Mouse (Mus musculus) limb, embryonic 11.5 days (tissue): ENCODE results near the gene Scaf1. TPM values are rescaled to one million over a fixed set of nuclear protein-coding genes. Genes with fewer than 3 reads are reported as not detected.

ENCODE experiments used
- ATAC-seq: fragments of 200-750 bp; cut with Nextera tagmentation; 2 replicates; pipeline ENCODE4 v1.8.0; 2017; ENCODE audit warnings: low read depth; ENCODE audit not compliant: insufficient number of reproducible peaks, low FRiP score, low TSS enrichment
- DNase-seq: peaks from one replicate; pipeline ENCODE4 v3.0.0-alpha.2; 2015; ENCODE audit warnings: low spot score
- H3K27ac ChIP-seq: fragments of 300-500 bp; sonication (generic); replicated peaks from 2 replicates; pipeline ENCODE4 v1.5.1; 2014; ENCODE audit warnings: low read depth, mild to moderate bottlenecking, low read length
- H3K27me3 ChIP-seq: fragments of 300-500 bp; sonication (generic); 2 replicates; pipeline ENCODE4 v1.6.1; 2014; ENCODE audit warnings: mild to moderate bottlenecking, low read length, mixed read lengths; ENCODE audit not compliant: control insufficient read depth, insufficient read depth
- H3K36me3 ChIP-seq: fragments of 300-500 bp; sonication (generic); 2 replicates; pipeline ENCODE4 v1.6.1; 2014; ENCODE audit warnings: mild to moderate bottlenecking, low read length, moderate library complexity, mixed read lengths; ENCODE audit not compliant: control insufficient read depth, insufficient read depth
- H3K4me1 ChIP-seq: fragments of 300-500 bp; sonication (generic); 2 replicates; pipeline ENCODE4 v1.6.1; 2014; ENCODE audit warnings: low read length, mixed read lengths; ENCODE audit not compliant: control insufficient read depth, insufficient read depth
- H3K4me2 ChIP-seq: fragments of 300-500 bp; sonication (generic); 2 replicates; pipeline ENCODE4 v1.6.1; 2014; ENCODE audit warnings: low read depth, mild to moderate bottlenecking, moderate library complexity; ENCODE audit not compliant: severe bottlenecking
- H3K4me3 ChIP-seq: fragments of 300-500 bp; sonication (generic); 2 replicates; pipeline ENCODE4 v1.5.1; 2014; ENCODE audit warnings: low read depth, low read length
- H3K9ac ChIP-seq: fragments of 300-500 bp; sonication (generic); 2 replicates; pipeline ENCODE4 v1.6.1; 2014; ENCODE audit warnings: mild to moderate bottlenecking, low read length
- H3K9me3 ChIP-seq: fragments of 300-500 bp; sonication (generic); 2 replicates; pipeline ENCODE4 v1.6.1; 2016; ENCODE audit warnings: low read length; ENCODE audit not compliant: control insufficient read depth
- WGBS: fragments of 180-500 bp; shearing (Covaris S2); extraction: QIAGEN DNeasy Blood & Tissue Kit; methylation state at CpG from one replicate; pipeline ENCODE4 v1.1.7; 2014; 5-methylcytosine and 5-hydroxymethylcytosine counted together
- polyA plus RNA-seq: library from polyadenylated mRNA; unstranded; fragments of >200 nt; fragmentation: Nextera tagmentation; extraction: Ambion mirVana; gene quantifications from 2 replicates; pipeline ENCODE4 v1.2.1, GENCODE M21; 2014

Gene Scaf1
- polyA plus RNA-seq, 1 experiment from 2014 or later = 52.0 TPM

- no peak for ATAC-seq
- Histone ChIP-seq H3K4me2 (no peak overlapping the region), H3K36me3 (peaks cover 59% of the 10 kb centered on the region), H3K9me3 (no peaks in the 10 kb centered on the region), H3K9ac (no peak overlapping the region), H3K4me3 (no peak overlapping the region), H3K27ac (0 out of 2 replicates have a peak overlapping the region, but pooled peaks have one; percentile 21), H3K27me3 (no peaks in the 10 kb centered on the region), H3K4me1 (peaks cover 9% of the 10 kb centered on the region)
- 96% methylated on average over 38 of the region's 38 CpGs for WGBS
- DNase-seq = no peak
These were observed 32.1 kb upstream of the Scaf1 start for GRCm38 (mm10) chr7:45048001-45048890.

- Histone ChIP-seq H3K36me3 (peaks cover 66% of the 10 kb centered on the region), H3K4me1 (peaks cover 9% of the 10 kb centered on the region), H3K27ac (no peak overlapping the region), H3K4me3 (no peak overlapping the region), H3K27me3 (no peaks in the 10 kb centered on the region), H3K4me2 (no peak overlapping the region), H3K9ac (no peak overlapping the region), H3K9me3 (no peaks in the 10 kb centered on the region)
- DNase-seq (no peak), ATAC-seq (no peak)
- 96% methylated on average over 14 of the region's 14 CpGs for WGBS
These were observed 31.3 kb upstream of the Scaf1 start for GRCm38 (mm10) chr7:45047491-45047890.

GRCm38 (mm10) chr7:45046853-45047350 lies 30.7 kb upstream of the Scaf1 start:
- ATAC-seq = no peak
- H3K9ac ChIP-seq = no peak overlapping the region
- no peak overlapping the region for H3K27ac ChIP-seq
- H3K4me3 ChIP-seq = no peak overlapping the region
- no peak for DNase-seq
- H3K36me3 ChIP-seq = peaks cover 66% of the 10 kb centered on the region
- H3K27me3 ChIP-seq = no peaks in the 10 kb centered on the region
- H3K9me3 ChIP-seq = no peaks in the 10 kb centered on the region
- no peak overlapping the region for H3K4me2 ChIP-seq
- peaks cover 9% of the 10 kb centered on the region for H3K4me1 ChIP-seq
- WGBS = 97% methylated on average over 26 of the region's 26 CpGs

GRCm38 (mm10) chr7:45045741-45046140 lies 29.6 kb upstream of the Scaf1 start:
- Histone ChIP-seq H3K27me3 (no peaks in the 10 kb centered on the region), H3K4me3 (no peak overlapping the region), H3K4me1 (peaks cover 2% of the 10 kb centered on the region; the same call in 1 of the 2 replicates), H3K4me2 (no peak overlapping the region), H3K9ac (no peak overlapping the region), H3K9me3 (no peaks in the 10 kb centered on the region), H3K27ac (no peak overlapping the region), H3K36me3 (peaks cover 73% of the 10 kb centered on the region)
- WGBS = 95% methylated on average over 22 of the region's 22 CpGs
- DNase-seq = no peak
- ATAC-seq = no peak

GRCm38 (mm10) chr7:45043307-45043706 lies 27.1 kb upstream of the Scaf1 start:
- H3K27ac ChIP-seq = no peak overlapping the region
- H3K9me3 ChIP-seq = no peaks in the 10 kb centered on the region
- no peak for DNase-seq
- ATAC-seq = no peak
- no peaks in the 10 kb centered on the region for H3K27me3 ChIP-seq
- H3K36me3 ChIP-seq = peaks cover 72% of the 10 kb centered on the region
- 0 out of 2 replicates have a peak, but pooled peaks cover 2% of the 10 kb centered on the region for H3K4me1 ChIP-seq
- WGBS = 92% methylated on average over 14 of the region's 14 CpGs
- no peak overlapping the region for H3K4me2 ChIP-seq
- no peak overlapping the region for H3K4me3 ChIP-seq
- H3K9ac ChIP-seq = no peak overlapping the region

- H3K27me3 ChIP-seq = no peaks in the 10 kb centered on the region
These were observed 24.7 kb upstream of the Scaf1 start for GRCm38 (mm10) chr7:45040851-45041250.

GRCm38 (mm10) chr7:45038411-45038810 lies 22.2 kb upstream of the Scaf1 start:
- 95% methylated on average over 9 of the region's 9 CpGs for whole genome bisulfite sequencing
- Histone ChIP-seq H3K27me3 (no peaks in the 10 kb centered on the region), H3K4me2 (no peak overlapping the region), H3K9ac (no peak overlapping the region), H3K27ac (no peak overlapping the region), H3K4me1 (no peaks in the 10 kb centered on the region), H3K4me3 (no peak overlapping the region), H3K36me3 (peaks cover 69% of the 10 kb centered on the region), H3K9me3 (no peaks in the 10 kb centered on the region)
- ATAC-seq (no peak), DNase-seq (no peak)

More at GRCm38 (mm10) chr7:45040851-45041250, 24.7 kb upstream of the Scaf1 start:
- H3K27ac ChIP-seq = no peak overlapping the region
- WGBS = 93% methylated on average over 9 of the region's 9 CpGs
- H3K4me3 ChIP-seq = no peak overlapping the region
- no peaks in the 10 kb centered on the region for H3K9me3 ChIP-seq
- no peak overlapping the region for H3K4me2 ChIP-seq
- H3K9ac ChIP-seq = no peak overlapping the region
- H3K36me3 ChIP-seq = peaks cover 61% of the 10 kb centered on the region
- no peaks in the 10 kb centered on the region for H3K4me1 ChIP-seq
- no peak for ATAC-seq
- no peak for DNase-seq

GRCm38 (mm10) chr7:45037720-45038361 lies 21.7 kb upstream of the Scaf1 start:
- no peak for ATAC-seq
- peak; percentile 67 for DNase-seq
- no peaks in the 10 kb centered on the region for H3K9me3 ChIP-seq
- H3K4me2 ChIP-seq = no peak overlapping the region
- no peaks in the 10 kb centered on the region for H3K27me3 ChIP-seq
- H3K27ac ChIP-seq = no peak overlapping the region
- H3K36me3 ChIP-seq = peaks cover 67% of the 10 kb centered on the region
- H3K4me1 ChIP-seq = no peaks in the 10 kb centered on the region
- H3K9ac ChIP-seq = no peak overlapping the region
- 75% methylated on average over 7 of the region's 7 CpGs for WGBS
- no peak overlapping the region for H3K4me3 ChIP-seq
